Mouse (Mus musculus): Measurements from ENCODE around the gene Thap12. TPM values are rescaled to one million over a fixed set of nuclear protein-coding genes. Genes with fewer than 3 reads are reported as not detected.

The Thap12 gene
- polyA plus RNA-seq, 1 experiment from 2014 or later: 49.2 TPM

DNA sequence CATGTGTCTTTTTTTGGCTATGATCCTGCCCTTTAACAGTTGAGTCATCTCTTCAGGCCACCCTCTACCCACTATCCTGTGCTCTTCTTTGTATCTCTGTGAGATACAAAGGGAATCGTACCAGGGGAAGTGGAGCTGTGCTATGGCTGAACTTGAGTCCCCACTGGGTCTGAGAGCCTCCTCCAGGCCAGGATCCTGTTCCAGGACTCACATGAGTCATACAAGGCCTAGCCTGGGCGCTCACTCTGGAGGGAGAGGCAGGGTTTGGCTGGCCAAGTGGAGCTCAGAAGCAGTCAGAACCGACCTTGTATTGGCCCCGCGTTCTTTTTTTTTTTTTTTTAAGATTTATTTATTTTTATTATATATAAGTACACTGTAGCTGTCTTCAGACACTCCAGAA lies 57.2 kb downstream of the Thap12 start:
- Histone ChIP-seq H3K27ac (ENCODE audit: poor library complexity, severe bottlenecking) (no peak overlapping the region), H3K36me3 (no peaks in the 10 kb centered on the region), H3K4me3 (no peak overlapping the region), H3K27me3 (replicated peaks) (no peaks in the 10 kb centered on the region; the same call in 1 of the 2 replicates), H3K9ac (no peak overlapping the region), H3K9me3 (replicated peaks) (no peaks in the 10 kb centered on the region), H3K4me2 (no peak overlapping the region), H3K4me1 (replicated peaks) (peaks cover 2% of the 10 kb centered on the region)
- WGBS: 79% methylated on average over 5 of the region's 5 CpGs
- no peak for ATAC-seq (ENCODE audit: insufficient number of reproducible peaks, low FRiP score)

DNA sequence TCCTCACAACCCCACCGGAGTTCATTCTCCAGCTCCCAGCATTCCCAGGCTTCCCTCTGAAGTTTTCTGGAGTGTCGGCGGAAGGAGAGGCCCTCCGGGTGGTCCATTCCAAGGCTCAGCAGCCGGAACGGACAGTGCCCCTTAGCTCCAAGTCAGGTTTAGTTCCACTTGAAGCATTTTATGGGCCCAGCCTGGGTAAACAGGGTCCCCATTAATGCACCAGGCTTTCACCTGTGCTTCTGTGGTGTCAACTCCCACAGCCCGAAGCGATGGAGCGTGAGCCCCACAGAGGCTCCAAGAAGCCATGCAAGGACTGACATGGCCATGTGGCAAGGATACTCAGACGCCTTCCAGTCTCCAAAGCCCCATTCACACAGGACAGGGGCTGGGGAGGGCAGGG lies 61.0 kb downstream of the Thap12 start:
- H3K9ac ChIP-seq: no peak overlapping the region
- H3K27ac ChIP-seq (ENCODE audit: poor library complexity, severe bottlenecking): no peak overlapping the region
- peaks cover 1% of the 10 kb centered on the region for H3K4me1 ChIP-seq (replicated peaks)
- H3K4me2 ChIP-seq: no peak overlapping the region
- no peak for ATAC-seq (ENCODE audit: insufficient number of reproducible peaks, low FRiP score)
- no peaks in the 10 kb centered on the region for H3K36me3 ChIP-seq
- no peaks in the 10 kb centered on the region for H3K27me3 ChIP-seq (replicated peaks)
- no peaks in the 10 kb centered on the region for H3K9me3 ChIP-seq (replicated peaks)
- WGBS: 84% methylated on average over 10 of the region's 10 CpGs
- H3K4me3 ChIP-seq: no peak overlapping the region

DNA sequence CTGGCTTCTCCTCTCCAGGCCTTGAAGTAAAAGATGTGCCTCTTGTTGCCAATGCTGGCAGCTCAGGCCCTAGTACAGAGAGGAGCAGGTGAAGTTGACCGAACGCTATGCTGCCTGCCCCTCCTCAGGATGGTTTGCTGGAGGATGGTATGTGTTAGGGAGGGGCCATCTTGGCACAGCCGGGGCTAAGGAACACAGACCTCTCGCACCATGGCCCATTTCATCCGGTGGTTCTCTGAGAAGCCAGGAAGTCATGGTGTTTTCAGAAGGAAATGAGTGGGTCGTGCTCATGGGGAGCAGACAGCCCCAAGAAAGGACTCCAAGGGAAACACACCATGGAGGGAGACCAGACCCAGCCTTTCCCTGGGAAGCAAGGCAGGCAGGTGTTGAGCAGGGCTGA lies 64.4 kb downstream of the Thap12 start:
- no peak overlapping the region for H3K9ac ChIP-seq
- H3K27ac ChIP-seq (ENCODE audit: poor library complexity, severe bottlenecking): peak overlapping the region; percentile 30; the same call in 1 of the 2 replicates
- peak; percentile 42; the same call in 1 of the 2 replicates for ATAC-seq (ENCODE audit: insufficient number of reproducible peaks, low FRiP score)
- peaks cover 23% of the 10 kb centered on the region for H3K4me1 ChIP-seq (replicated peaks)
- H3K4me3 ChIP-seq: no peak overlapping the region
- H3K36me3 ChIP-seq: no peaks in the 10 kb centered on the region
- H3K9me3 ChIP-seq (replicated peaks): no peaks in the 10 kb centered on the region
- H3K4me2 ChIP-seq: no peak overlapping the region
- WGBS: 46% methylated on average over 6 of the region's 6 CpGs
- no peaks in the 10 kb centered on the region for H3K27me3 ChIP-seq (replicated peaks)

Other genes starting within 250 kb of the Thap12 start
- 7.5 TPM in 2 replicates for gene Lrrc32, start 213.8 kb upstream of the Thap12 start, polyA plus RNA-seq (2016; fragmentation: Nextera tagmentation; extraction: Ambion mirVana)
- 28.2 and 34.1 TPM in 2 replicates for gene Emsy, start 46.3 kb upstream of the Thap12 start, polyA plus RNA-seq (2016; fragmentation: Nextera tagmentation; extraction: Ambion mirVana)
- 26.3 and 31.0 TPM in 2 replicates for gene Wnt11, start 132.0 kb downstream of the Thap12 start, polyA plus RNA-seq (2016; fragmentation: Nextera tagmentation; extraction: Ambion mirVana)

Data from heart, embryonic 12.5 days (tissue).